Mouse (Mus musculus) kidney, adult 2 months (tissue): ENCODE results near the gene Plcxd2.

Source experiments
- CTCF ChIP-seq: fragments of 200-500 bp; conservative IDR thresholded peaks from 2 replicates; pipeline ENCODE4 v1.5.1; 2011; ENCODE audit warnings: low read depth, mild to moderate bottlenecking, control low read depth, low read length, moderate library complexity, mixed read lengths; ENCODE audit not compliant: insufficient read depth, insufficient read length
- POLR2A ChIP-seq: fragments of 200-500 bp; IDR thresholded peaks from one replicate; pipeline ENCODE4 v1.6.1; 2011; ENCODE audit warnings: low read depth, low read length, control low read depth

DNA sequence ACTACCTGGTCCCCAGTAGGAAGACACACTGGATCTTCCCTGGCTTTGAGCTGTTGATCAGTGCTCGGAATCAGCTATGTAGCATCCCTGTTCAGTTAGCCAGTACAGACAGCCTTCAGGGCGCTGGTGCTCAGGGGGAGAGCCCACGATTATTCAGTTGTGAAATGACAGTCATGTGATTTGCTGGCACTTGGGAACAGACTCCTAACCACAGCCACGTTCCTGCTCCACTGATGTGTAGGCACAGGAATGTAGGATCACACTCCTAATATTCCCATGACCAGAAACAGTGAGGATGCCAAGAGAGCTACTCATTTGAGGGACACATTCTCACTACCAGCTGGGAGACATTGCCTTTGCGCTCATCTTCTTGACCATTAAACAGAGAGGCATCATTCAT, 41.3 kb downstream of the Plcxd2 start:
- TF ChIP-seq CTCF (no peak), POLR2A (no peak)
